Mouse (Mus musculus) heart, embryonic 16.5 days (tissue): Measurements from ENCODE around the gene Elmo1. TPM values are rescaled to one million over a fixed set of nuclear protein-coding genes. Genes with fewer than 3 reads are reported as not detected.

Source experiments
- ATAC-seq: fragments of 200-750 bp; cut with Nextera tagmentation; replicated peaks from 2 replicates; pipeline ENCODE4 v1.8.0; 2017; ENCODE audit warnings: moderate number of reproducible peaks; ENCODE audit not compliant: insufficient read depth, low FRiP score; ENCODE audit errors: extremely low read depth
- H3K27ac ChIP-seq: fragments of 300-500 bp; sonication (generic); 2 replicates; pipeline ENCODE4 v1.5.1; 2014; ENCODE audit warnings: mild to moderate bottlenecking, low read length, control low read depth, moderate library complexity
- H3K27me3 ChIP-seq: fragments of 300-500 bp; sonication (generic); 2 replicates; pipeline ENCODE4 v1.6.1; 2014; ENCODE audit warnings: low read length, mixed read lengths; ENCODE audit not compliant: control insufficient read depth, insufficient read depth
- H3K36me3 ChIP-seq: fragments of 300-500 bp; sonication (generic); 2 replicates; pipeline ENCODE4 v1.6.1; 2014; ENCODE audit not compliant: control insufficient read depth, insufficient read depth
- H3K4me1 ChIP-seq: fragments of 300-500 bp; sonication (generic); 2 replicates; pipeline ENCODE4 v1.6.1; 2014; ENCODE audit warnings: low read length, mixed read lengths; ENCODE audit not compliant: control insufficient read depth, insufficient read depth
- H3K4me2 ChIP-seq: fragments of 300-500 bp; sonication (generic); 2 replicates; pipeline ENCODE4 v1.6.1; 2014; ENCODE audit warnings: low read depth, mild to moderate bottlenecking, control low read depth, low read length
- H3K4me3 ChIP-seq: fragments of 300-500 bp; sonication (generic); 2 replicates; pipeline ENCODE4 v1.5.1; 2014; ENCODE audit warnings: mild to moderate bottlenecking, control low read depth, low read length
- H3K9ac ChIP-seq: fragments of 300-500 bp; sonication (generic); 2 replicates; pipeline ENCODE4 v1.6.1; 2014; ENCODE audit warnings: low read length, control low read depth
- H3K9me3 ChIP-seq: fragments of 300-500 bp; sonication (generic); replicated peaks from 2 replicates; pipeline ENCODE4 v1.6.1; 2016; ENCODE audit warnings: low read length; ENCODE audit not compliant: control insufficient read depth
- WGBS: fragments of 180-500 bp; shearing (Covaris S2); extraction: QIAGEN DNeasy Blood & Tissue Kit; methylation state at CpG from one replicate; pipeline ENCODE4 v1.1.7; 2014; 5-methylcytosine and 5-hydroxymethylcytosine counted together
- polyA plus RNA-seq: library from polyadenylated mRNA; unstranded; fragments of >200 nt; fragmentation: Nextera tagmentation; extraction: Ambion mirVana; gene quantifications from 2 replicates; pipeline ENCODE4 v1.2.1, GENCODE M21; 2015

The Elmo1 gene
- polyA plus RNA-seq, 1 experiment from 2014 or later: 17.7 TPM

- 86% methylated on average over 10 of the region's 10 CpGs for WGBS
These were observed 35.4 kb downstream of the Elmo1 start for GRCm38 (mm10) chr13:20125845-20126244.

GRCm38 (mm10) chr13:20127553-20127952 lies 37.2 kb downstream of the Elmo1 start:
- Histone ChIP-seq H3K9me3 (no peaks in the 10 kb centered on the region), H3K9ac (no peak overlapping the region), H3K27ac (no peak overlapping the region; the same call in 1 of the 2 replicates), H3K4me3 (no peak overlapping the region), H3K4me2 (no peak overlapping the region), H3K27me3 (no peaks in the 10 kb centered on the region), H3K4me1 (no peaks in the 10 kb centered on the region), H3K36me3 (no peaks in the 10 kb centered on the region)
- ATAC-seq: no peak
- 59% methylated on average over 4 of the region's 4 CpGs for WGBS

More at GRCm38 (mm10) chr13:20125845-20126244, 35.4 kb downstream of the Elmo1 start:
- no peak overlapping the region for H3K4me2 ChIP-seq
- H3K4me1 ChIP-seq: no peaks in the 10 kb centered on the region
- ATAC-seq: no peak
- no peak overlapping the region for H3K9ac ChIP-seq
- no peak overlapping the region for H3K27ac ChIP-seq
- H3K27me3 ChIP-seq: no peaks in the 10 kb centered on the region
- H3K36me3 ChIP-seq: no peaks in the 10 kb centered on the region
- no peak overlapping the region for H3K4me3 ChIP-seq
- no peaks in the 10 kb centered on the region for H3K9me3 ChIP-seq

- Histone ChIP-seq H3K9me3 (no peaks in the 10 kb centered on the region), H3K9ac (no peak overlapping the region), H3K36me3 (no peaks in the 10 kb centered on the region), H3K27ac (no peak overlapping the region), H3K27me3 (no peaks in the 10 kb centered on the region), H3K4me1 (no peaks in the 10 kb centered on the region), H3K4me3 (no peak overlapping the region), H3K4me2 (no peak overlapping the region)
- ATAC-seq: no peak
- WGBS: 73% methylated on average over 4 of the region's 4 CpGs
These were observed 37.7 kb downstream of the Elmo1 start for GRCm38 (mm10) chr13:20128097-20128496.

GRCm38 (mm10) chr13:20130731-20131130 lies 40.3 kb downstream of the Elmo1 start:
- no peaks in the 10 kb centered on the region for H3K9me3 ChIP-seq
- no peaks in the 10 kb centered on the region for H3K36me3 ChIP-seq
- H3K4me2 ChIP-seq: no peak overlapping the region
- peaks cover 5% of the 10 kb centered on the region for H3K4me1 ChIP-seq
- H3K27me3 ChIP-seq: no peaks in the 10 kb centered on the region
- WGBS: 78% methylated on average over 3 of the region's 3 CpGs
- ATAC-seq: no peak
- no peak overlapping the region for H3K4me3 ChIP-seq
- H3K9ac ChIP-seq: no peak overlapping the region
- no peak overlapping the region for H3K27ac ChIP-seq

- no peaks in the 10 kb centered on the region for H3K27me3 ChIP-seq
- no peak overlapping the region for H3K4me2 ChIP-seq
- H3K9me3 ChIP-seq: no peaks in the 10 kb centered on the region
- no peak for ATAC-seq
- H3K4me3 ChIP-seq: no peak overlapping the region
- H3K27ac ChIP-seq: no peak overlapping the region
- peaks cover 5% of the 10 kb centered on the region for H3K4me1 ChIP-seq
- H3K9ac ChIP-seq: no peak overlapping the region
- no peaks in the 10 kb centered on the region for H3K36me3 ChIP-seq
- WGBS: 68% methylated on average over 5 of the region's 5 CpGs
These were observed 41.1 kb downstream of the Elmo1 start for GRCm38 (mm10) chr13:20131322-20131997.

- no peak overlapping the region for H3K4me3 ChIP-seq
- H3K36me3 ChIP-seq: no peaks in the 10 kb centered on the region
- WGBS: 77% methylated on average over 4 of the region's 4 CpGs
- H3K27ac ChIP-seq: no peak overlapping the region
- no peaks in the 10 kb centered on the region for H3K9me3 ChIP-seq
- ATAC-seq: no peak
- H3K4me2 ChIP-seq: no peak overlapping the region
- peaks cover 5% of the 10 kb centered on the region for H3K4me1 ChIP-seq
- H3K9ac ChIP-seq: no peak overlapping the region
- H3K27me3 ChIP-seq: no peaks in the 10 kb centered on the region
These were observed 41.6 kb downstream of the Elmo1 start for GRCm38 (mm10) chr13:20131998-20132371.

GRCm38 (mm10) chr13:20133602-20134394 lies 43.4 kb downstream of the Elmo1 start:
- peak; percentile 55; the same call in 1 of the 2 replicates for ATAC-seq
- no peaks in the 10 kb centered on the region for H3K36me3 ChIP-seq
- H3K27ac ChIP-seq: peak overlapping the region; percentile 77
- no peaks in the 10 kb centered on the region for H3K9me3 ChIP-seq
- no peak overlapping the region for H3K4me2 ChIP-seq
- H3K4me3 ChIP-seq: no peak overlapping the region
- H3K27me3 ChIP-seq: no peaks in the 10 kb centered on the region
- WGBS: 41% methylated on average over 6 of the region's 6 CpGs
- peaks cover 5% of the 10 kb centered on the region for H3K4me1 ChIP-seq
- no peak overlapping the region for H3K9ac ChIP-seq

- H3K27ac ChIP-seq: peak overlapping the region; percentile 54
- H3K4me2 ChIP-seq: no peak overlapping the region
- no peaks in the 10 kb centered on the region for H3K9me3 ChIP-seq
- peaks cover 5% of the 10 kb centered on the region for H3K4me1 ChIP-seq
- H3K36me3 ChIP-seq: no peaks in the 10 kb centered on the region
- H3K9ac ChIP-seq: no peak overlapping the region
- H3K27me3 ChIP-seq: no peaks in the 10 kb centered on the region
- no peak overlapping the region for H3K4me3 ChIP-seq
- ATAC-seq: peak; percentile 66
- 76% methylated on average over 18 of the region's 18 CpGs for WGBS
These were observed 44.2 kb downstream of the Elmo1 start for GRCm38 (mm10) chr13:20134395-20135225.
